7 mouse cellular contexts compared by ENCODE assay signal in genomic region chr7:110781231-110781711, GRCm38 (mm10). TPM values are rescaled to one million over a fixed set of nuclear protein-coding genes. Genes with fewer than 3 reads are reported as not detected.
DNase-seq lines count a peak whose midpoint lies in the region; ATAC-seq and TF ChIP-seq lines count a peak whose summit lies in the region.

No protein-coding gene starts in this region.

- no peak overlapping the region for H3K4me2 ChIP-seq in neural tube, embryonic 15.5 days

- no peaks in the 10 kb centered on the region for H3K36me3 ChIP-seq in neural tube, embryonic 15.5 days

- H3K9me3 ChIP-seq in neural tube, embryonic 15.5 days (replicated peaks): no peaks in the 10 kb centered on the region

- no peak overlapping the region for H3K9ac ChIP-seq in neural tube, embryonic 15.5 days (replicated peaks)

- DNase-seq in layer of hippocampus, adult 2 months (ENCODE audit: low spot score in 2 of 2): no peak
- no peak for DNase-seq in layer of hippocampus, postnatal 36 days
- DNase-seq in c-Kit-positive CD71-positive TER-119-positive erythroid progenitor cells, embryonic 14.5 days (ENCODE audit: low spot score): peak; percentile 83
- DNase-seq in frontal cortex, postnatal 36 days (ENCODE audit: low spot score in 2 of 2): peak; percentile 69 to 77
- DNase-seq in yolk sac, embryonic 10.5 days (ENCODE audit: low spot score): no peak
- DNase-seq in thymus, postnatal 14 days: no peak

- 57% methylated on average over 2 of the region's 2 CpGs for WGBS in neural tube, embryonic 15.5 days

- H3K27me3 ChIP-seq in neural tube, embryonic 15.5 days (replicated peaks): no peaks in the 10 kb centered on the region

- peaks cover 37% of the 10 kb centered on the region for H3K4me1 ChIP-seq in neural tube, embryonic 15.5 days

- TF ChIP-seq CTCF in layer of hippocampus, adult 2 months (conservative IDR thresholded peaks at IDR 0.05): no peak

- peak overlapping the region; percentile 86 for H3K27ac ChIP-seq in layer of hippocampus, adult 2 months
- H3K27ac ChIP-seq in neural tube, embryonic 15.5 days (replicated peaks): peak overlapping the region; percentile 71

- no peak overlapping the region for H3K4me3 ChIP-seq in layer of hippocampus, adult 2 months
- H3K4me3 ChIP-seq in neural tube, embryonic 15.5 days (replicated peaks): no peak overlapping the region

- peak; percentile 45 for ATAC-seq in neural tube, embryonic 15.5 days (ENCODE audit: low FRiP score)

RNA-seq across cellular contexts. Expression of gene Ampd3, which starts 13.3 kb away (rescaled TPM):
- total RNA-seq in layer of hippocampus, adult 2 months (2021): 10 to 100 TPM; 20.8 to 25.1 TPM
- total RNA-seq in layer of hippocampus, postnatal 36 days (2021): 10 to 100 TPM; 20.1 to 23.1 TPM
- polyA plus RNA-seq in neural tube, embryonic 15.5 days (2015; fragmentation: Nextera tagmentation; extraction: Ambion mirVana): 12.0 and 12.6 TPM in 2 replicates

Comparison
In these comparisons a context has a peak if more than half of its experiments do, and no peak if none do; other contexts are left out.
1. DNase-seq: peak in c-Kit-positive CD71-positive TER-119-positive erythroid progenitor cells, embryonic 14.5 days (single experiment) and frontal cortex, postnatal 36 days (2 of 2); none in layer of hippocampus, adult 2 months (0 of 2), layer of hippocampus, postnatal 36 days (0 of 2), yolk sac, embryonic 10.5 days (single experiment) and thymus, postnatal 14 days (single experiment).